Mouse (Mus musculus): ENCODE measurements around the gene Fam24b. TPM values are rescaled to one million over a fixed set of nuclear protein-coding genes. Genes with fewer than 3 reads are reported as not detected.

The Fam24b gene
- polyA plus RNA-seq, 1 experiment from 2014 or later: not detected

GRCm38 (mm10) chr7:131306733-131307132, 22.6 kb downstream of the Fam24b start:
- no peak overlapping the region for H3K27ac ChIP-seq (ENCODE audit: low read depth, low read length)
- no peaks in the 10 kb centered on the region for H3K9me3 ChIP-seq (replicated peaks; ENCODE audit: control insufficient read depth, low read length)
- no peaks in the 10 kb centered on the region for H3K27me3 ChIP-seq (replicated peaks; ENCODE audit: control insufficient read depth, insufficient read depth, low read length)
- H3K4me3 ChIP-seq (ENCODE audit: low read depth, low read length): no peak overlapping the region
- WGBS: 82% methylated on average over 5 of the region's 5 CpGs
- DNase-seq (ENCODE audit: low spot score) (no peak), ATAC-seq (no peak)
- H3K9ac ChIP-seq (ENCODE audit: low read length): no peak overlapping the region
- H3K4me1 ChIP-seq (ENCODE audit: control insufficient read depth, insufficient read depth, low read length): no peaks in the 10 kb centered on the region
- H3K4me2 ChIP-seq (ENCODE audit: low read length): no peak overlapping the region
- no peaks in the 10 kb centered on the region for H3K36me3 ChIP-seq (ENCODE audit: control insufficient read depth, insufficient read depth, low read length)

DNA sequence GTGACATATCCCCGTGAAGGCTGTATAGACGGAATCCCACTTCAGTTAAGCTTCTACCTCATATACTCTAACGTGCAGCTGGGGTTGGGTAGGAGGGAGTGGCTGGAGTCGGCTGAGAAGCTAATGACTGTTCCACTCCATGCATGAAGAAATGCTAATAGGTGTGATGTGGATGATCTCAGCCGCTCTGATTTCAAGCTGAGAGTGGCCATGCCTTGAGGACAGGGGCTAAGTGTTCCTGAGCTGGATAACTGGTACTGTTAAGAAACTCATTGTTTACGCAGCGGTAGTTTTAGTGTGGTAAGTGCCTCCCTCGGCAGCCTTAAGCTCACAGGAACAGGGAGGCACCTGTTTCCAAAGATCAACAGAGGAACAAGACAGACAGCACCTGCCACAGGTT, 26.0 kb downstream of the Fam24b start:
- DNase-seq (ENCODE audit: low spot score) (no peak), ATAC-seq (no peak)
- H3K4me2 ChIP-seq (ENCODE audit: low read length): no peak overlapping the region
- no peaks in the 10 kb centered on the region for H3K9me3 ChIP-seq (replicated peaks; ENCODE audit: control insufficient read depth, low read length)
- H3K9ac ChIP-seq (ENCODE audit: low read length): no peak overlapping the region
- no peak overlapping the region for H3K4me3 ChIP-seq (ENCODE audit: low read depth, low read length)
- no peak overlapping the region for H3K27ac ChIP-seq (ENCODE audit: low read depth, low read length)
- H3K36me3 ChIP-seq (ENCODE audit: control insufficient read depth, insufficient read depth, low read length): no peaks in the 10 kb centered on the region
- H3K27me3 ChIP-seq (replicated peaks; ENCODE audit: control insufficient read depth, insufficient read depth, low read length): no peaks in the 10 kb centered on the region
- WGBS: 84% methylated on average over 8 of the region's 8 CpGs
- H3K4me1 ChIP-seq (ENCODE audit: control insufficient read depth, insufficient read depth, low read length): no peaks in the 10 kb centered on the region

DNA sequence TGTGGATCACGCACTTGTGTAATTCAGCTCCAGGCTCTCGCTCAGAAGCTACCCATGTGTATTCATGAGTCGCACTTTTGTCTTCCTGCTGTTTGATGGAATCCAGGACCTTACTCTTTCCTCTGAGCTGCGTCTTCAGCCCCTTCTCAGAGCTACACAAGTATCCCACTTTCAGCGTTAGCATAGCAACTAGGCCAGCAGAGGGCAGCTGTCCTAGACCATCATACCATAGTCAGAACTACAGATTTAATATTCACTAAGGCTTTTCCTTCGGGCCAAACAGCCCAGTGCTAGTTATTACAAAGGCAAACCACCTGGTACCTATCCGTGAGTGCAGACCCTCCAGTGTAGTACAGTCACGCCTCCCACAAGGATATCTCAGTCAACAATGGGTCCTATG, 32.2 kb downstream of the Fam24b start:
- Histone ChIP-seq H3K27me3 (replicated peaks; ENCODE audit: control insufficient read depth, insufficient read depth, low read length) (no peaks in the 10 kb centered on the region), H3K9me3 (replicated peaks; ENCODE audit: control insufficient read depth, low read length) (no peaks in the 10 kb centered on the region), H3K9ac (ENCODE audit: low read length) (no peak overlapping the region), H3K36me3 (ENCODE audit: control insufficient read depth, insufficient read depth, low read length) (no peaks in the 10 kb centered on the region), H3K4me2 (ENCODE audit: low read length) (no peak overlapping the region), H3K27ac (ENCODE audit: low read depth, low read length) (no peak overlapping the region), H3K4me3 (ENCODE audit: low read depth, low read length) (no peak overlapping the region), H3K4me1 (ENCODE audit: control insufficient read depth, insufficient read depth, low read length) (no peaks in the 10 kb centered on the region)
- WGBS: 78% methylated on average over 8 of the region's 8 CpGs
- no peak for DNase-seq (ENCODE audit: low spot score)
- no peak for ATAC-seq

Other genes with a start within 250 kb of the Fam24b start
- not detected in 2 replicates for gene 4933402N03Rik, start 183.2 kb downstream of the Fam24b start, polyA plus RNA-seq (2014; fragmentation: Nextera tagmentation; extraction: Ambion mirVana)
- gene 5430419D17Rik, start 155.1 kb downstream of the Fam24b start, polyA plus RNA-seq (2014; fragmentation: Nextera tagmentation; extraction: Ambion mirVana): not detected in 2 replicates
- gene Cuzd1, start 7.2 kb downstream of the Fam24b start, polyA plus RNA-seq (2014; fragmentation: Nextera tagmentation; extraction: Ambion mirVana): not detected in 2 replicates
- not detected in 2 replicates for gene Fam24a, start 4.3 kb upstream of the Fam24b start, polyA plus RNA-seq (2014; fragmentation: Nextera tagmentation; extraction: Ambion mirVana)
- gene 2310057M21Rik, start 33.2 kb upstream of the Fam24b start, polyA plus RNA-seq (2014; fragmentation: Nextera tagmentation; extraction: Ambion mirVana): 25.1 and 27.1 TPM in 2 replicates
- gene Pstk, start 41.6 kb upstream of the Fam24b start, polyA plus RNA-seq (2014; fragmentation: Nextera tagmentation; extraction: Ambion mirVana): 33.1 and 33.9 TPM in 2 replicates
- gene Ikzf5, start 81.0 kb upstream of the Fam24b start, polyA plus RNA-seq (2014; fragmentation: Nextera tagmentation; extraction: Ambion mirVana): 21.9 and 23.8 TPM in 2 replicates
- gene Acadsb, start 81.1 kb upstream of the Fam24b start, polyA plus RNA-seq (2014; fragmentation: Nextera tagmentation; extraction: Ambion mirVana): 98.6 and 130 TPM in 2 replicates
- gene Hmx3, start 213.4 kb upstream of the Fam24b start, polyA plus RNA-seq (2014; fragmentation: Nextera tagmentation; extraction: Ambion mirVana): 0.49 and 0.51 TPM in 2 replicates
- gene Hmx2, start 219.3 kb upstream of the Fam24b start, polyA plus RNA-seq (2014; fragmentation: Nextera tagmentation; extraction: Ambion mirVana): 0.64 and 1.1 TPM in 2 replicates
- 215 and 237 TPM in 2 replicates for gene Bub3, start 230.7 kb upstream of the Fam24b start, polyA plus RNA-seq (2014; fragmentation: Nextera tagmentation; extraction: Ambion mirVana)